ENCODE assay signal across 9 mouse cellular contexts in genomic region chrX:162521197-162521596, GRCm38 (mm10).
DNase-seq lines count a peak whose midpoint lies in the region; ATAC-seq and TF ChIP-seq lines count a peak whose summit lies in the region.
"Had no signal": no experiment of that assay in that cellular context is flagged by ENCODE, and none has a peak within 500 bp of the region (broad histone marks: within the 10 kb centered on the region; RNA-seq: fewer than 3 reads in every experiment).

No protein-coding gene starts in this region.

- H3K9me3 ChIP-seq in hindbrain, embryonic 11.5 days (ENCODE audit: control insufficient read depth, low read length), result no peaks in the 10 kb centered on the region
- H3K9me3 ChIP-seq in hindbrain, embryonic 10.5 days, result no peaks in the 10 kb centered on the region
- no peaks in the 10 kb centered on the region for H3K9me3 ChIP-seq in midbrain, postnatal 0 days (ENCODE audit: low read length)
- no peaks in the 10 kb centered on the region for H3K9me3 ChIP-seq in midbrain, embryonic 10.5 days (replicated peaks)
- H3K9me3 ChIP-seq in hindbrain, embryonic 13.5 days, result no peaks in the 10 kb centered on the region

- no peak overlapping the region for H3K9ac ChIP-seq in hindbrain, embryonic 11.5 days (ENCODE audit: low read depth, low read length)
- H3K9ac ChIP-seq in midbrain, postnatal 0 days (replicated peaks; ENCODE audit: low read length, poor library complexity, severe bottlenecking), result no peak overlapping the region
- H3K9ac ChIP-seq in hindbrain, embryonic 13.5 days, result no peak overlapping the region

- peak; percentile 9 for DNase-seq in hindbrain, embryonic 11.5 days (ENCODE audit: low spot score)
- DNase-seq in hindbrain, embryonic 10.5 days (ENCODE audit: low spot score), result no peak
- DNase-seq in midbrain, postnatal 0 days (ENCODE audit: low spot score), result peak; percentile 40
- DNase-seq in midbrain, embryonic 10.5 days (ENCODE audit: low spot score), result no peak
- peak; percentile 8 for DNase-seq in retina, postnatal 1 day
- no peak for DNase-seq in layer of hippocampus, postnatal 10 days (ENCODE audit: low spot score in 2 of 2)
- DNase-seq: cerebellum, postnatal 36 days had no signal

- H3K4me1 ChIP-seq in hindbrain, embryonic 11.5 days (replicated peaks; ENCODE audit: control insufficient read depth, insufficient read depth, low read length), result no peaks in the 10 kb centered on the region
- H3K4me1 ChIP-seq in hindbrain, embryonic 10.5 days (replicated peaks), result no peaks in the 10 kb centered on the region
- H3K4me1 ChIP-seq in midbrain, postnatal 0 days (ENCODE audit: insufficient read depth, low read length), result no peaks in the 10 kb centered on the region
- peaks cover 4% of the 10 kb centered on the region; the same call in 1 of the 2 replicates for H3K4me1 ChIP-seq in midbrain, embryonic 10.5 days
- H3K4me1 ChIP-seq in hindbrain, embryonic 13.5 days (replicated peaks), result no peaks in the 10 kb centered on the region

- no peak overlapping the region for H3K4me3 ChIP-seq in hindbrain, embryonic 11.5 days (ENCODE audit: low read depth, low read length)
- no peak overlapping the region for H3K4me3 ChIP-seq in hindbrain, embryonic 10.5 days
- no peak overlapping the region for H3K4me3 ChIP-seq in midbrain, postnatal 0 days (ENCODE audit: low read depth, low read length)
- no peak overlapping the region for H3K4me3 ChIP-seq in midbrain, embryonic 10.5 days
- no peak overlapping the region for H3K4me3 ChIP-seq in hindbrain, embryonic 13.5 days

- no peak overlapping the region for H3K27ac ChIP-seq in hindbrain, embryonic 11.5 days (ENCODE audit: low read depth, low read length)
- no peak overlapping the region for H3K27ac ChIP-seq in hindbrain, embryonic 10.5 days
- no peak overlapping the region for H3K27ac ChIP-seq in midbrain, postnatal 0 days (ENCODE audit: low read depth, low read length)
- no peak overlapping the region for H3K27ac ChIP-seq in midbrain, embryonic 10.5 days (replicated peaks)
- H3K27ac ChIP-seq in hindbrain, embryonic 13.5 days, result peak overlapping the region; percentile 12; the same call in 1 of the 2 replicates
- H3K27ac ChIP-seq: macrophage had no signal

- WGBS in hindbrain, embryonic 11.5 days, result 31% methylated on average over 4 of the region's 4 CpGs
- WGBS in hindbrain, embryonic 10.5 days, result 37% methylated on average over 4 of the region's 4 CpGs
- 40% methylated on average over 4 of the region's 4 CpGs for WGBS in midbrain, postnatal 0 days
- 49% methylated on average over 4 of the region's 4 CpGs for WGBS in midbrain, embryonic 10.5 days
- 23% methylated on average over 4 of the region's 4 CpGs for WGBS in hindbrain, embryonic 13.5 days

- H3K4me2 ChIP-seq in hindbrain, embryonic 11.5 days (replicated peaks; ENCODE audit: low read depth, low read length), result no peak overlapping the region
- no peak overlapping the region for H3K4me2 ChIP-seq in midbrain, postnatal 0 days (ENCODE audit: low read depth, low read length, poor library complexity, severe bottlenecking)
- no peak overlapping the region for H3K4me2 ChIP-seq in hindbrain, embryonic 13.5 days

- H3K36me3 ChIP-seq in hindbrain, embryonic 11.5 days (ENCODE audit: control insufficient read depth, insufficient read depth, low read length), result no peaks in the 10 kb centered on the region
- no peaks in the 10 kb centered on the region for H3K36me3 ChIP-seq in hindbrain, embryonic 10.5 days
- no peaks in the 10 kb centered on the region for H3K36me3 ChIP-seq in midbrain, postnatal 0 days (ENCODE audit: insufficient read depth, low read length)
- H3K36me3 ChIP-seq in midbrain, embryonic 10.5 days, result no peaks in the 10 kb centered on the region
- no peaks in the 10 kb centered on the region for H3K36me3 ChIP-seq in hindbrain, embryonic 13.5 days

- no peak; the same call in 1 of the 2 replicates for ATAC-seq in hindbrain, embryonic 11.5 days (ENCODE audit: low FRiP score)
- no peak for ATAC-seq in midbrain, postnatal 0 days (ENCODE audit: low FRiP score)
- ATAC-seq in hindbrain, embryonic 13.5 days (ENCODE audit: low FRiP score), result no peak

- no peak for TF ChIP-seq CTCF in midbrain, postnatal 0 days (IDR thresholded peaks at IDR 0.05)

- peaks cover 6% of the 10 kb centered on the region for H3K27me3 ChIP-seq in hindbrain, embryonic 11.5 days (ENCODE audit: control insufficient read depth, insufficient read depth, low read length)
- H3K27me3 ChIP-seq in hindbrain, embryonic 10.5 days (ENCODE audit: insufficient read depth, poor library complexity, severe bottlenecking), result peaks cover 73% of the 10 kb centered on the region
- no peaks in the 10 kb centered on the region; the same call in 1 of the 2 replicates for H3K27me3 ChIP-seq in midbrain, postnatal 0 days (ENCODE audit: insufficient read depth, low read length)
- H3K27me3 ChIP-seq in midbrain, embryonic 10.5 days (ENCODE audit: low read depth, poor library complexity, severe bottlenecking), result peaks cover 95% of the 10 kb centered on the region
- peaks cover 33% of the 10 kb centered on the region; the same call in 1 of the 2 replicates for H3K27me3 ChIP-seq in hindbrain, embryonic 13.5 days

Comparison
In these comparisons a context has a peak if more than half of its experiments do, and no peak if none do; other contexts are left out.
1. DNase-seq: peak in hindbrain, embryonic 11.5 days (single experiment), midbrain, postnatal 0 days (single experiment) and retina, postnatal 1 day (single experiment); none in hindbrain, embryonic 10.5 days (single experiment), midbrain, embryonic 10.5 days (single experiment) and layer of hippocampus, postnatal 10 days (0 of 2).